Mouse (Mus musculus): ENCODE measurements around the gene Rhod. TPM values are rescaled to one million over a fixed set of nuclear protein-coding genes. Genes with fewer than 3 reads are reported as not detected.

Rhod gene
- polyA plus RNA-seq, 1 experiment = 4.0 TPM

DNA sequence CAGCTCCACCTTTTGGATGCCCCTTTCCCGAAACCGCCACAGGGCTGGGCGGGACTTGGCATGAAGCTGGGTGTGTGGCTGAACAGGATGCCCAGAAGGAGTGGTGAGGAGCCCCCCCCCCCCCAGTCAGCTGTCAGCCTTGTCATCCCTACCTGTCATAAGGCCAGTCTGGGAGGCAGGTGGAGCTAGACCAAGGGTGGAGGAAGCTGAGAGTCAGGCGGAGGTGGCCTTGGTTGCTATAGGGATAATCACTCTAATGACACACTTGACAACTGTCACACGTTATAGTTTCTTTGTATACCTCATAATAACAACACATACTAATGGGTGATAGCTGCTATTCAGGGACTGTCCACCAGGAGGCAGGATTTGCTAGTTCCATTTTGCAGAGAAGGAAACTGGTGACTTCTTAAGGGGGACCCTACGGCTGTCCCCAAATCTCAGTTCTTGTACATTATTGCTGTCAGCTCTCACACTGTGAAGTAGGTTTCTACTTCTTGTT is 1.9 kb upstream of the Rhod start:
- WGBS = 26% methylated on average over 6 of the region's 6 CpGs
- H3K27ac ChIP-seq (ENCODE audit: insufficient read depth, low read length) = no peak overlapping the region
- H3K4me3 ChIP-seq (ENCODE audit: extremely low read depth, insufficient read depth, insufficient read length) = no peak overlapping the region
- DNase-seq (ENCODE audit: low read depth in 1 of 2, low spot score in 2 of 2) = peak; percentile 48 to 51
- peaks cover 4% of the 10 kb centered on the region for H3K4me1 ChIP-seq (ENCODE audit: control insufficient read depth, insufficient read depth, insufficient read length)
- no peaks in the 10 kb centered on the region for H3K36me3 ChIP-seq (ENCODE audit: control insufficient read depth, insufficient read depth, low read length)
- TF ChIP-seq POLR2A (IDR thresholded peaks at IDR 0.05; ENCODE audit: low read depth, low read length) = no peak
- TF ChIP-seq CTCF (IDR thresholded peaks at IDR 0.05; ENCODE audit: extremely low read depth, insufficient read depth, insufficient read length, insufficient replicate concordance) = no peak
- H3K27me3 ChIP-seq (ENCODE audit: control insufficient read depth, insufficient read depth, low read length) = peaks cover 13% of the 10 kb centered on the region

DNA sequence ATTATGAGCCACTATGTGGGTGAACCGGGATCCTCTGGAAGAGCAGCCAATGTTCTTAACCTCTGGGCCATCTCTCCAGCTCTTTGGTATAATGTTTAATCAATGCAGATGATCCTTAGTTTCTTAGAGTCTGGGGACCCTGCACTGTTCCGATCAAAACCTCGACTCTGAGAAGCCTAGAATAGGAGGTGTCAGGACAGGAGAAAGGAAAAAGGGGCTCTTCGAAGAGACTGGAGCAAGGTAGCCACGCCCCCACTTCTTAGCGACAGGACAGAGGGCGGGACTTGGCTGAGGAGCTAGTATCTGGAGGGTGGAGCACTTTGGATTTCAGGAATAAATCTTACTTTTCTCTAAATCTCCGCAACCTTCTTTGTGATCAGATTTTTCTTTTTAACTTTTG is 990 bp upstream of the Rhod start:
- TF ChIP-seq POLR2A (IDR thresholded peaks at IDR 0.05; ENCODE audit: low read depth, low read length) = no peak
- TF ChIP-seq CTCF (IDR thresholded peaks at IDR 0.05; ENCODE audit: extremely low read depth, insufficient read depth, insufficient read length, insufficient replicate concordance) = no peak
- Histone ChIP-seq H3K36me3 (ENCODE audit: control insufficient read depth, insufficient read depth, low read length) (no peaks in the 10 kb centered on the region), H3K27me3 (ENCODE audit: control insufficient read depth, insufficient read depth, low read length) (peaks cover 13% of the 10 kb centered on the region), H3K4me3 (ENCODE audit: extremely low read depth, insufficient read depth, insufficient read length) (no peak overlapping the region), H3K4me1 (ENCODE audit: control insufficient read depth, insufficient read depth, insufficient read length) (peaks cover 4% of the 10 kb centered on the region), H3K27ac (ENCODE audit: insufficient read depth, low read length) (no peak overlapping the region)
- 21% methylated on average over 8 of the region's 8 CpGs for WGBS
- DNase-seq (ENCODE audit: low read depth in 1 of 2, low spot score in 2 of 2) = no peak

DNA sequence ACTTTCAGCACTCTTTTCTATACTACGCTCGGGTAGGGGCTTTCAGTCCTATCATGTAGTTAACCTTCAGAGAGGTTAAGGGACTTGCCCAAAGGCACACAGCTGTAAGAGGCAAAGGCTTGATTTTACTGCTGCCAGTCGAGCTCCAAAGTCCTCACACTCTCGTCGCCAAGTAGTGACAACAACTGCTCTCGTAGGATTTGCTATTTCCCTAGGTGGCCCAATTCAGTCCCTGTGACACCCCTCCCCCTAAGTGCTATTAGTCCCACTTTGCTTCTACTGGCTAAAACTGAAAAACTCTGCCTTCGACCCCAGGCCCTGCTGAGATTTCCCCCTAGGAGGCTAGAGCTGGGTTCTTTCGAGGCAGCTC is 456 bp downstream of the Rhod start:
- Histone ChIP-seq H3K27ac (ENCODE audit: insufficient read depth, low read length) (no peak overlapping the region), H3K36me3 (ENCODE audit: control insufficient read depth, insufficient read depth, low read length) (no peaks in the 10 kb centered on the region), H3K4me3 (ENCODE audit: extremely low read depth, insufficient read depth, insufficient read length) (peak overlapping the region; percentile 30; the same call in 1 of the 2 replicates), H3K4me1 (ENCODE audit: control insufficient read depth, insufficient read depth, insufficient read length) (peaks cover 4% of the 10 kb centered on the region), H3K27me3 (ENCODE audit: control insufficient read depth, insufficient read depth, low read length) (peaks cover 13% of the 10 kb centered on the region)
- DNase-seq (ENCODE audit: low read depth in 1 of 2, low spot score in 2 of 2) = no peak
- TF ChIP-seq POLR2A (IDR thresholded peaks at IDR 0.05; ENCODE audit: low read depth, low read length) (no peak), CTCF (IDR thresholded peaks at IDR 0.05; ENCODE audit: extremely low read depth, insufficient read depth, insufficient read length, insufficient replicate concordance) (no peak)
- WGBS = 29% methylated on average over 8 of the region's 8 CpGs

DNA sequence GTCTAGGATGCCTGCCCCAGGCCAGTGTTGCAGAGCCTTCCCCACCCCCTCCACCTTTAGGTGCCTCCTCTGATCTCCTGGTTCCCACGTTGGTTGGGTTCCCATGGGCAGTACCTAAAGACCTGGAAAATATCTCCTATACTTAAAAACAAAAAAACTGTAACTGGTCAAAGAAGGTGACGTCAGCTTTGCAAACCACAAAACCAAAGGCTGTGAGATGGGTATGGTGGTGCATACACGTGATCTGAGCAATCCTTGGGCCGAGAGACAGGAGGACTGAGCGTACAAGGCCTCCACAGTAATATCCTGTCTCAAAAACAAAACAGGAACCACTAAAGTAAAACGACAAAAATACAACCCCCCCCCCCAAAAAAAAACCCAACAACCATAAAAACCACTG is 1.3 kb downstream of the Rhod start:
- Histone ChIP-seq H3K27ac (ENCODE audit: insufficient read depth, low read length) (no peak overlapping the region), H3K27me3 (ENCODE audit: control insufficient read depth, insufficient read depth, low read length) (peaks cover 13% of the 10 kb centered on the region), H3K4me1 (ENCODE audit: control insufficient read depth, insufficient read depth, insufficient read length) (peaks cover 4% of the 10 kb centered on the region), H3K36me3 (ENCODE audit: control insufficient read depth, insufficient read depth, low read length) (no peaks in the 10 kb centered on the region), H3K4me3 (ENCODE audit: extremely low read depth, insufficient read depth, insufficient read length) (no peak overlapping the region)
- TF ChIP-seq CTCF (IDR thresholded peaks at IDR 0.05; ENCODE audit: extremely low read depth, insufficient read depth, insufficient read length, insufficient replicate concordance) (no peak), POLR2A (IDR thresholded peaks at IDR 0.05; ENCODE audit: low read depth, low read length) (no peak)
- peak in 1 of 2 experiments; percentile 22 for DNase-seq (ENCODE audit: low read depth in 1 of 2, low spot score in 2 of 2)
- 13% methylated on average over 6 of the region's 6 CpGs for WGBS

DNA sequence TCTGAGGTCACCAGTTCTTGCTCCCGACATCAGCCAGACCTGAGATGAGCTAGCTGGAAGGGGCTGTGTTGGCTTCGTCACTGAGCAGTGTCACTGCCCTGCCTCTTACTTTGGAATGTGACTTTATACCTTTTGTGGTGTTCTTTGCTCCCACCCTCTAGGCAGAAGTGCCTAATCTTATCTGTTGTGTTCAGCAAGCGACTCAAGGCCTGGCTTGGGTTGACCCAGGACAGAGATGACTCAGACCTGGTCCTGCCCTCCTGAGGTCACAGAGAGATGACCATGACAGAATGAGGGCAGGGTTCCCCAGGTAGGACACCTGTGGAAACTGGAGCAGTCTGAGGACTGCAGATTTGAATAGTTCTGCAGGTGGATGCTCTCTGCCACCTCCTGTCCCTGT is 3.0 kb downstream of the Rhod start:
- DNase-seq (ENCODE audit: low read depth in 1 of 2, low spot score in 2 of 2) = no peak
- no peak for TF ChIP-seq CTCF (IDR thresholded peaks at IDR 0.05; ENCODE audit: extremely low read depth, insufficient read depth, insufficient read length, insufficient replicate concordance)
- no peak for TF ChIP-seq POLR2A (IDR thresholded peaks at IDR 0.05; ENCODE audit: low read depth, low read length)
- 82% methylated on average over 3 of the region's 3 CpGs for WGBS
- H3K36me3 ChIP-seq (ENCODE audit: control insufficient read depth, insufficient read depth, low read length) = no peaks in the 10 kb centered on the region
- peaks cover 13% of the 10 kb centered on the region for H3K27me3 ChIP-seq (ENCODE audit: control insufficient read depth, insufficient read depth, low read length)
- H3K4me1 ChIP-seq (ENCODE audit: control insufficient read depth, insufficient read depth, insufficient read length) = peaks cover 4% of the 10 kb centered on the region
- no peak overlapping the region for H3K4me3 ChIP-seq (ENCODE audit: extremely low read depth, insufficient read depth, insufficient read length)
- no peak overlapping the region for H3K27ac ChIP-seq (ENCODE audit: insufficient read depth, low read length)

DNA sequence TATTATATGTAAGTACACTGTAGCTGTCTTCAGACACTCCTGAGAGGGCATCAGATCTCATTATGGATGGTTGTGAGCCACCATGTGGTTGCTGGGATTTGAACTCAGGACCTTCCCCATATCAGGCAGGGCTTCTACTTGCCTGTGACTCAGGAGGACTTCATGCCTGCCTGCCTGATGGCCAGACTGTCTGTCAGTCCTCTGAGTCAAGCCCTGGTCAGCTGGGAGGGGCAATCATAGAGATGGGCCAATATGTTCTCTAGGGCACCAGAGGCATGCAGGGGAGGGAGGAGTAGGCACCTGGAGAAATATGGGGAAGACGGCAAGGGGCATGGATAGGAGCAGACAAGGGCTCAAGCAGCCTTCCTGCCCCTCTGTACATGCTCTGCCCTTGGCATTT is 4.2 kb downstream of the Rhod start:
- H3K4me3 ChIP-seq (ENCODE audit: extremely low read depth, insufficient read depth, insufficient read length) = no peak overlapping the region
- no peak for TF ChIP-seq POLR2A (IDR thresholded peaks at IDR 0.05; ENCODE audit: low read depth, low read length)
- no peak for TF ChIP-seq CTCF (IDR thresholded peaks at IDR 0.05; ENCODE audit: extremely low read depth, insufficient read depth, insufficient read length, insufficient replicate concordance)
- no peaks in the 10 kb centered on the region for H3K36me3 ChIP-seq (ENCODE audit: control insufficient read depth, insufficient read depth, low read length)
- DNase-seq (ENCODE audit: low read depth in 1 of 2, low spot score in 2 of 2) = no peak
- H3K27me3 ChIP-seq (ENCODE audit: control insufficient read depth, insufficient read depth, low read length) = peaks cover 10% of the 10 kb centered on the region
- 78% methylated on average over 1 of the region's 1 CpGs for WGBS
- H3K27ac ChIP-seq (ENCODE audit: insufficient read depth, low read length) = no peak overlapping the region
- H3K4me1 ChIP-seq (ENCODE audit: control insufficient read depth, insufficient read depth, insufficient read length) = peaks cover 4% of the 10 kb centered on the region

DNA sequence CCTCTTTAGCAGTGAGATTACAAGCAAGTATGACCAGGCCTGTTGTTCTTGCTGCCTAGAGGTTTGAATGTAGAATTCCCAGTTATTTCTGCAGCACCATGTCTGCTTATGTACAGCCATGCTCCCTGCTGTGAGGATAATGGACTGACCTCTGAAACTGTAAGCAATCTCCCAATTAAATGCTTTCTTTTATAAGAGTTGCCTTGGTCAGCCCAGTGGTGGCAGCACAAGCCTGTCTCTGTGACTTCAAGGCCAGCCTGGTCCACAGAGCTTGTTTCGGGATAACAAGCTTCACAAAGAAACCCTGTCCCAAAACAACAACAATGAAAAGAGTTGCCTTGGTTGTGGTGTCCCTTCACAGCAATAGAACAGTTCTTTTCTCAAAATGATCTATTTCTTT is 5.5 kb downstream of the Rhod start:
- H3K4me1 ChIP-seq (ENCODE audit: control insufficient read depth, insufficient read depth, insufficient read length) = peaks cover 4% of the 10 kb centered on the region; the same call in 1 of the 2 replicates
- WGBS = 94% methylated on average over 1 of the region's 1 CpGs
- H3K27ac ChIP-seq (ENCODE audit: insufficient read depth, low read length) = no peak overlapping the region
- no peaks in the 10 kb centered on the region for H3K27me3 ChIP-seq (ENCODE audit: control insufficient read depth, insufficient read depth, low read length)
- no peaks in the 10 kb centered on the region for H3K36me3 ChIP-seq (ENCODE audit: control insufficient read depth, insufficient read depth, low read length)
- TF ChIP-seq CTCF (IDR thresholded peaks at IDR 0.05; ENCODE audit: extremely low read depth, insufficient read depth, insufficient read length, insufficient replicate concordance) = no peak
- TF ChIP-seq POLR2A (IDR thresholded peaks at IDR 0.05; ENCODE audit: low read depth, low read length) = no peak
- H3K4me3 ChIP-seq (ENCODE audit: extremely low read depth, insufficient read depth, insufficient read length) = no peak overlapping the region
- no peak for DNase-seq (ENCODE audit: low read depth in 1 of 2, low spot score in 2 of 2)

All from spleen, adult 2 months (tissue).